Mouse (Mus musculus): ENCODE measurements around the gene Cfhr1.
A peak's percentile ranks its signal among the peaks of the same experiment; 100 is the strongest.

Cfhr1 gene

GRCm38 (mm10) chr1:139560024-139560423 is at the start of gene Cfhr1:
Cfhr1 (minus strand) TSS chr1:139560272.
- no peak for DNase-seq (ENCODE audit: low read depth, low spot score)

GRCm38 (mm10) chr1:139551311-139551710 is 8.8 kb downstream of the Cfhr1 start:
- DNase-seq (ENCODE audit: low read depth, low spot score), result no peak

GRCm38 (mm10) chr1:139548536-139548935 is 11.5 kb downstream of the Cfhr1 start:
- DNase-seq (ENCODE audit: low read depth, low spot score), result no peak

GRCm38 (mm10) chr1:139514556-139514955 is 45.5 kb downstream of the Cfhr1 start:
- peak; percentile 54 for DNase-seq (ENCODE audit: low read depth, low spot score)

DNA sequence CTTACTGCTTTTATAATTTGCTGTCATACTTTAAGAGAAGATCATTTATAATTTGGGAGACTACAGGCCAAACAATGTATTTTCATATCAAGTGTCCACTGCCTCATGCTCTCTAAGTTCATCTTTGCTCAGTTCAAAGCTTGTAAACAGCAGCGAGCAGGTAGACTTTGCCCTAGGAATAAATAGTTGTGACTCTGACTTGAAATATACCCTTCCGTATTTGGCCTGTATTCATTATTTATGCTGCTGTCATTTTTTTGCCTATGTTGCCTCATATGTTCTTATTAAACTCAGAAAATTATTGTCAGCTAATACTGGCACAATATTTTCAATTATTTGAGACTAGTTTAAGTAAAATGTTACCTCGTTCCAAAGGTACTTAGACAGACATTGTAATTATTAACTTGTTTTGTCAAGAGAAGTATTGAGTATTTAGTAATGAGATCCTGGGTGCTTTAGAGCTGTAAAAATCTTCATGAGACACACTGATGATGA is 58.8 kb downstream of the Cfhr1 start, which contains the start of gene F13b:
Gene F13b, plus strand, starts transcription at position 445 of the 495 bp plus-strand sequence.
- DNase-seq (ENCODE audit: low read depth, low spot score), result no peak

GRCm38 (mm10) chr1:139499751-139500150 is 60.3 kb downstream of the Cfhr1 start:
- peak; percentile 57 for DNase-seq (ENCODE audit: low read depth, low spot score)

Measured in ES-CJ7 (cell line).